In genomic region chr9:86287570-86287954, GRCm38 (mm10) we compare ENCODE assay signal across 21 mouse cellular contexts.
DNase-seq lines count a peak whose midpoint lies in the region; ATAC-seq and TF ChIP-seq lines count a peak whose summit lies in the region.
"Had no signal": no experiment of that assay in that cellular context is flagged by ENCODE, and none has a peak within 500 bp of the region (broad histone marks: within the 10 kb centered on the region; RNA-seq: fewer than 3 reads in every experiment).

No protein-coding gene starts in this region.

- ATAC-seq in hindbrain, embryonic 14.5 days (ENCODE audit: low FRiP score), result peak; percentile 46; the same call in 1 of the 2 replicates
- ATAC-seq in midbrain, embryonic 16.5 days, result no peak; the same call in 1 of the 2 replicates
- ATAC-seq in forebrain, embryonic 16.5 days, result peak; percentile 71
- ATAC-seq: CD4-positive, CD25-positive, alpha-beta regulatory T cell, adult 4 months; intestine, embryonic 16.5 days had no signal

- no peaks in the 10 kb centered on the region for H3K27me3 ChIP-seq in hindbrain, embryonic 14.5 days (ENCODE audit: control insufficient read depth, insufficient read depth, low read length)
- H3K27me3 ChIP-seq in hindbrain, embryonic 10.5 days (ENCODE audit: insufficient read depth, poor library complexity, severe bottlenecking), result no peaks in the 10 kb centered on the region
- no peaks in the 10 kb centered on the region for H3K27me3 ChIP-seq in midbrain, embryonic 16.5 days (ENCODE audit: control insufficient read depth, insufficient read depth, low read depth, low read length)
- no peaks in the 10 kb centered on the region for H3K27me3 ChIP-seq in midbrain, embryonic 10.5 days (ENCODE audit: low read depth, poor library complexity, severe bottlenecking)
- no peaks in the 10 kb centered on the region for H3K27me3 ChIP-seq in forebrain, embryonic 16.5 days (replicated peaks; ENCODE audit: control insufficient read depth, insufficient read depth, low read length)
- H3K27me3 ChIP-seq: heart, embryonic 15.5 days; liver, embryonic 15.5 days; lung, embryonic 15.5 days; megakaryocyte, embryonic 14.5 days had no signal

- peaks cover 13% of the 10 kb centered on the region for H3K4me1 ChIP-seq in hindbrain, embryonic 14.5 days (replicated peaks; ENCODE audit: control insufficient read depth, insufficient read depth, low read length)
- 0 out of 2 replicates have a peak, but pooled peaks cover 1% of the 10 kb centered on the region for H3K4me1 ChIP-seq in hindbrain, embryonic 10.5 days (replicated peaks)
- peaks cover 9% of the 10 kb centered on the region for H3K4me1 ChIP-seq in midbrain, embryonic 16.5 days (ENCODE audit: control insufficient read depth, insufficient read depth, low read length)
- no peaks in the 10 kb centered on the region for H3K4me1 ChIP-seq in midbrain, embryonic 10.5 days
- H3K4me1 ChIP-seq in forebrain, embryonic 16.5 days (replicated peaks; ENCODE audit: control insufficient read depth, insufficient read depth, low read length), result peaks cover 13% of the 10 kb centered on the region
- H3K4me1 ChIP-seq: limb, embryonic 10.5 days; liver, embryonic 15.5 days; lung, embryonic 15.5 days; megakaryocyte, embryonic 14.5 days had no signal

- peak overlapping the region; percentile 48; the same call in 1 of the 2 replicates for H3K27ac ChIP-seq in hindbrain, embryonic 14.5 days
- no peak overlapping the region for H3K27ac ChIP-seq in hindbrain, embryonic 10.5 days
- peak overlapping the region; percentile 58; the same call in 1 of the 2 replicates for H3K27ac ChIP-seq in midbrain, embryonic 16.5 days (ENCODE audit: low read length)
- no peak overlapping the region for H3K27ac ChIP-seq in midbrain, embryonic 10.5 days (replicated peaks)
- peak overlapping the region; percentile 20; the same call in 1 of the 2 replicates for H3K27ac ChIP-seq in forebrain, embryonic 16.5 days (ENCODE audit: low read length)
- H3K27ac ChIP-seq in gastrocnemius, adult 2 months, result no peak overlapping the region
- H3K27ac ChIP-seq: heart, embryonic 15.5 days; limb, embryonic 10.5 days; liver, embryonic 15.5 days; lung, embryonic 15.5 days had no signal

- no peak for DNase-seq in hindbrain, embryonic 14.5 days (ENCODE audit: low spot score)
- no peak for DNase-seq in hindbrain, embryonic 10.5 days (ENCODE audit: low spot score)
- DNase-seq in midbrain, embryonic 10.5 days (ENCODE audit: low spot score), result no peak
- DNase-seq in gastrocnemius, adult 2 months, result no peak
- no peak for DNase-seq in heart, postnatal 14 days
- DNase-seq: adrenal gland, postnatal 36 days; cerebellum, adult 11 months; cerebellum, postnatal 10 days; kidney, postnatal 4 days; liver; lung, postnatal 36 days; thymus, postnatal 14 days had no signal

- intact Hi-C loops in gastrocnemius, adult 2 months (cut with DNase I), result no loop called here
- intact Hi-C loops in heart, postnatal 14 days (cut with DNase I), result no loop called here

- no peak overlapping the region for H3K9ac ChIP-seq in hindbrain, embryonic 14.5 days
- H3K9ac ChIP-seq in midbrain, embryonic 16.5 days (ENCODE audit: low read depth, low read length), result no peak overlapping the region
- no peak overlapping the region for H3K9ac ChIP-seq in forebrain, embryonic 16.5 days (replicated peaks; ENCODE audit: low read depth, low read length)
- H3K9ac ChIP-seq: heart, embryonic 15.5 days; liver, embryonic 15.5 days; lung, embryonic 15.5 days had no signal

- no peaks in the 10 kb centered on the region for H3K36me3 ChIP-seq in hindbrain, embryonic 14.5 days (replicated peaks; ENCODE audit: control insufficient read depth, insufficient read depth)
- H3K36me3 ChIP-seq in hindbrain, embryonic 10.5 days, result no peaks in the 10 kb centered on the region
- no peaks in the 10 kb centered on the region for H3K36me3 ChIP-seq in midbrain, embryonic 16.5 days (ENCODE audit: control insufficient read depth, insufficient read depth, low read length)
- no peaks in the 10 kb centered on the region for H3K36me3 ChIP-seq in midbrain, embryonic 10.5 days
- H3K36me3 ChIP-seq in forebrain, embryonic 16.5 days (ENCODE audit: control insufficient read depth, insufficient read depth), result no peaks in the 10 kb centered on the region
- H3K36me3 ChIP-seq: heart, embryonic 15.5 days; limb, embryonic 10.5 days; liver, embryonic 15.5 days; lung, embryonic 15.5 days had no signal

- H3K9me3 ChIP-seq in hindbrain, embryonic 14.5 days (ENCODE audit: control insufficient read depth, low read length), result no peaks in the 10 kb centered on the region
- H3K9me3 ChIP-seq in hindbrain, embryonic 10.5 days, result peaks cover 15% of the 10 kb centered on the region
- peaks cover 3% of the 10 kb centered on the region; the same call in 1 of the 2 replicates for H3K9me3 ChIP-seq in midbrain, embryonic 16.5 days (replicated peaks; ENCODE audit: control insufficient read depth, low read length, poor library complexity, severe bottlenecking)
- peaks cover 17% of the 10 kb centered on the region for H3K9me3 ChIP-seq in midbrain, embryonic 10.5 days (replicated peaks)
- H3K9me3 ChIP-seq in forebrain, embryonic 16.5 days (ENCODE audit: control insufficient read depth, low read length), result peaks cover 7% of the 10 kb centered on the region; the same call in 1 of the 2 replicates
- H3K9me3 ChIP-seq: heart, embryonic 15.5 days; limb, embryonic 10.5 days; liver, embryonic 15.5 days; lung, embryonic 15.5 days had no signal

- 39% methylated on average over 3 of the region's 3 CpGs for WGBS in hindbrain, embryonic 14.5 days
- WGBS in hindbrain, embryonic 10.5 days, result 85% methylated on average over 3 of the region's 3 CpGs
- WGBS in midbrain, embryonic 16.5 days, result 54% methylated on average over 3 of the region's 3 CpGs
- 86% methylated on average over 3 of the region's 3 CpGs for WGBS in midbrain, embryonic 10.5 days
- WGBS in forebrain, embryonic 16.5 days, result 13% methylated on average over 3 of the region's 3 CpGs

- no peak for TF ChIP-seq CTCF in gastrocnemius, adult 2 months (IDR thresholded peaks at IDR 0.05)

- no peak overlapping the region for H3K4me3 ChIP-seq in hindbrain, embryonic 14.5 days (replicated peaks; ENCODE audit: low read length)
- H3K4me3 ChIP-seq in hindbrain, embryonic 10.5 days, result no peak overlapping the region
- H3K4me3 ChIP-seq in midbrain, embryonic 16.5 days (ENCODE audit: low read depth, low read length), result no peak overlapping the region
- no peak overlapping the region for H3K4me3 ChIP-seq in midbrain, embryonic 10.5 days
- H3K4me3 ChIP-seq in forebrain, embryonic 16.5 days (replicated peaks; ENCODE audit: low read length), result no peak overlapping the region
- no peak overlapping the region for H3K4me3 ChIP-seq in gastrocnemius, adult 2 months
- H3K4me3 ChIP-seq: heart, embryonic 15.5 days; limb, embryonic 10.5 days; liver, embryonic 15.5 days; lung, embryonic 15.5 days; megakaryocyte, embryonic 14.5 days had no signal

- no peak overlapping the region for H3K4me2 ChIP-seq in hindbrain, embryonic 14.5 days (replicated peaks)
- H3K4me2 ChIP-seq in midbrain, embryonic 16.5 days (ENCODE audit: low read length), result no peak overlapping the region
- H3K4me2 ChIP-seq in forebrain, embryonic 16.5 days (ENCODE audit: low read length), result 0 out of 2 replicates have a peak overlapping the region, but pooled peaks have one; percentile 2
- H3K4me2 ChIP-seq: heart, embryonic 15.5 days; liver, embryonic 15.5 days; lung, embryonic 15.5 days had no signal

Comparison
In these comparisons a context has a peak if more than half of its experiments do, and no peak if none do; other contexts are left out.
1. H3K27ac ChIP-seq: peak in hindbrain, embryonic 14.5 days (single experiment), midbrain, embryonic 16.5 days (single experiment) and forebrain, embryonic 16.5 days (single experiment); none in hindbrain, embryonic 10.5 days (single experiment), midbrain, embryonic 10.5 days (single experiment) and gastrocnemius, adult 2 months (single experiment).